Mouse (Mus musculus) heart, adult 2 months (tissue): ENCODE results near the gene Hoxc11.

Experiments
- CTCF ChIP-seq: fragments of 200-600 bp; IDR thresholded peaks from 2 replicates; pipeline ENCODE4 v1.8.1; 2022; ENCODE audit warnings: antibody characterized with exemption, mild to moderate bottlenecking, moderate library complexity
- EP300 ChIP-seq: fragments of 200-500 bp; IDR thresholded peaks from 2 replicates; pipeline ENCODE4 v1.6.1; 2011; ENCODE audit warnings: low read depth, low read length, control low read depth; ENCODE audit not compliant: insufficient read depth
- POLR2A ChIP-seq: fragments of 200-500 bp; IDR thresholded peaks from 2 replicates; pipeline ENCODE4 v1.6.1; 2011; ENCODE audit warnings: mild to moderate bottlenecking, low read depth, low read length, control low read depth; ENCODE audit not compliant: insufficient read depth

DNA sequence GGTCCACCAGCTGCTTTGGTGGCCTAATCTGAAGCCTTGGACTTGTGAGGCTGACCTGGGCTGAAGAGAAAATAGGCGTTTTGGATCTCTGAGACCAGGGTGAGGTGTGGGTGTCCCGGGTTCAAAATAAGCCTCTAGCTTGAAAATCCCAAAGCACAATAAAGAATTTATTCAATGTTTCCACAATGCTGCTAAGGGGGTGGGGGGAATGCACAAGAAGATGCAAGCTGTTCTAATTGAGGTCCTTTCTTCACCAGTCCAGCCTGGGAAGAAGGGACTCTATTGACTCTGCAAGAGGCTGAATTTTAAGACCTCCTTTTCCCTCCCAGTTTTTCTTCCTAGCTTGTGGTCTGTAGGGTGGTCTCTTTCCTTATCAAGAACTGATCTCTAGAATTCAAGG is 3.4 kb upstream of the Hoxc11 start:
- TF ChIP-seq EP300: no peak
- no peak for TF ChIP-seq POLR2A
- no peak for TF ChIP-seq CTCF
